Mouse (Mus musculus): ENCODE results near the gene Hmg20b.
A peak's percentile ranks its signal among the peaks of the same experiment; 100 is the strongest.

The Hmg20b gene

GRCm38 (mm10) chr10:81378553-81379182, 28.4 kb upstream of the Hmg20b start:
- DNase-seq, result peak; percentile 100

- DNase-seq, result no peak
Observed at GRCm38 (mm10) chr10:81377793-81378552, 27.7 kb upstream of the Hmg20b start, which contains the start of gene Fzr1. Fzr1 (minus strand) TSS chr10:81378516.

GRCm38 (mm10) chr10:81377362-81377664, 27.0 kb upstream of the Hmg20b start:
- DNase-seq, result no peak

- no peak for DNase-seq
Observed at GRCm38 (mm10) chr10:81376561-81377361, 26.5 kb upstream of the Hmg20b start.

GRCm38 (mm10) chr10:81375322-81375721, 25.0 kb upstream of the Hmg20b start:
- DNase-seq, result no peak

- DNase-seq, result no peak
Observed at GRCm38 (mm10) chr10:81367207-81367495, 16.9 kb upstream of the Hmg20b start.

GRCm38 (mm10) chr10:81366477-81367206, 16.4 kb upstream of the Hmg20b start:
- DNase-seq, result no peak

- no peak for DNase-seq
Observed at GRCm38 (mm10) chr10:81365672-81366476, 15.6 kb upstream of the Hmg20b start, which contains the start of gene 4930404N11Rik. 4930404N11Rik (minus strand) TSS chr10:81365816.

- no peak for DNase-seq
Observed at GRCm38 (mm10) chr10:81365073-81365472, 14.8 kb upstream of the Hmg20b start.

GRCm38 (mm10) chr10:81364666-81365065, 14.4 kb upstream of the Hmg20b start:
- DNase-seq, result peak; percentile 51

GRCm38 (mm10) chr10:81363436-81364346, 13.4 kb upstream of the Hmg20b start:
- peak; percentile 67 for DNase-seq

- no peak for DNase-seq
Observed at GRCm38 (mm10) chr10:81362336-81362949, 12.2 kb upstream of the Hmg20b start.

- no peak for DNase-seq
Observed at GRCm38 (mm10) chr10:81360721-81361120, 10.4 kb upstream of the Hmg20b start.

- no peak for DNase-seq
Observed at GRCm38 (mm10) chr10:81358841-81359240, 8.6 kb upstream of the Hmg20b start.

GRCm38 (mm10) chr10:81358209-81358608, 7.9 kb upstream of the Hmg20b start:
- no peak for DNase-seq

- peak; percentile 96 for DNase-seq
Observed at GRCm38 (mm10) chr10:81356991-81357844, 6.9 kb upstream of the Hmg20b start, which contains the start of gene Mfsd12. Mfsd12 (plus strand) TSS chr10:81357491.

- no peak for DNase-seq
Observed at GRCm38 (mm10) chr10:81356352-81356990, 6.2 kb upstream of the Hmg20b start.

- DNase-seq, result no peak
Observed at GRCm38 (mm10) chr10:81355533-81355932, 5.3 kb upstream of the Hmg20b start.
